Mouse (Mus musculus): ENCODE results near the gene Tmc6. TPM values are rescaled to one million over a fixed set of nuclear protein-coding genes. Genes with fewer than 3 reads are reported as not detected.
"Not testable (repeated sequence)": the region's sequence is repeated elsewhere in the genome, so short reads cannot be mapped to it uniquely, and the experiment has no call there.

The Tmc6 gene
- polyA plus RNA-seq, 1 experiment from 2014 or later = 24.7 TPM

DNA sequence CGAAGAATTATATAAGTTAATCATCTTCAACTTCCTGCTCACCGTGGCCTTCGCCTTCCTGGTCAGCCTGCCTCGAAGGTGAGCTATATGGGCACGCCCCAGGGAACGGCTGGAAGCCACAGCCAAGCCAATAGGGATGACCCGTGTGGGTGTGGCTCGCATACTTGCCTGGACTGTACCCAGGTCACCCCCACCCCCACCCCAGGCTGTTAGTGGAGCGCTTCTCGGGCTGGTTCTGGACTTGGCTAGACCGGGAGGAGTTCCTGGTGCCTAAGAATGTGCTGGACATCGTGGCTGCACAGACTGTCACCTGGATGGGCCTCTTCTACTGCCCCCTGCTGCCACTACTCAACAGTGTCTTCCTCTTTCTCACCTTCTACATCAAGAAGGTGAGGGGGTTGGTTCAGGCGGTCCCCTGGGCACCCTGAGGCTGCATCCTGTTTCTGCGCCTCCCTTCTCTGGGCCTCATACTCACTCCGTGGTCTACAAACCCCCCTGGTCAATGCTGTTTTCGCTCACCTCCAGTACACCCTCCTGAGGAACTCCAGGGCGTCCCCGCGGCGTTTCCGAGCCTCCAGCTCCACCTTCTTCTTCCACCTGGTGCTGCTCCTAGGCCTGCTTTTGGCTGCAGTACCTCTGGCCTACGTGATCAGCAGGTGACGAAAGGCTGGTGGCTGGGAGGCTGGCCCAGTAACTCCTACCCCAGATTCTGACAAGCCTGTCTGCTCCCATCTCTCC is 8.9 kb upstream of the Tmc6 start:
- peak overlapping the region; percentile 10; the same call in 1 of the 2 replicates for H3K4me3 ChIP-seq
- peak overlapping the region; percentile 50 for H3K4me2 ChIP-seq
- H3K36me3 ChIP-seq = no peaks in the 10 kb centered on the region
- 29% methylated on average over 23 of the region's 23 CpGs for WGBS
- no peak overlapping the region for H3K9ac ChIP-seq
- H3K27me3 ChIP-seq = no peaks in the 10 kb centered on the region
- peaks cover 20% of the 10 kb centered on the region for H3K4me1 ChIP-seq
- ATAC-seq (ENCODE audit: borderline replicate concordance, extremely low read depth, low FRiP score, low TSS enrichment) = peak; percentile 10; the same call in 1 of the 2 replicates
- H3K27ac ChIP-seq = no peak overlapping the region
- no peaks in the 10 kb centered on the region for H3K9me3 ChIP-seq

GRCm38 (mm10) chr11:117790286-117790685 is 8.3 kb upstream of the Tmc6 start:
- Histone ChIP-seq H3K4me3 (peak overlapping the region; percentile 10; the same call in 1 of the 2 replicates), H3K27ac (no peak overlapping the region), H3K27me3 (no peaks in the 10 kb centered on the region), H3K4me1 (peaks cover 20% of the 10 kb centered on the region), H3K9me3 (no peaks in the 10 kb centered on the region), H3K4me2 (peak overlapping the region; percentile 50), H3K36me3 (no peaks in the 10 kb centered on the region), H3K9ac (no peak overlapping the region)
- peak; percentile 24; the same call in 1 of the 2 replicates for ATAC-seq (ENCODE audit: borderline replicate concordance, extremely low read depth, low FRiP score, low TSS enrichment)
- 6% methylated on average over 14 of the region's 14 CpGs for WGBS

DNA sequence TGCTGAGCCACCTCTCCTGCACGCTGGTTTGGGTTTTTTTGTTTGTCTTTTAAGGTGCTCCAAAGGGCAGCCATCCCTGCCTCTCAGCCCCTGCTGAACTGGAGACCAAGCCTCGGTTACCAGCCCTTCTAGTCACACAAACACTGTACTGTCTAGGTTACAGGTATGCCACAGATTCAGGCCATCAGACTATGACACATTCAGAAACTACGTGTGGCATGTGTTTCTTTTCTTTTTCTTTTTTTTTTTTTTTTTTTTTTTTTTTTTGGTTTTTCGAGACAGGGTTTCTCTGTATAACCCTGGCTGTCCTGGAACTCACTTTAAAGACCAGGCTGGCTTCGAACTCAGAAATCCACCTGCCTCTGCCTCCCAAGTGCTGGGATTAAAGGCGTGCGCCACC is 6.5 kb upstream of the Tmc6 start:
- H3K4me2 ChIP-seq; ATAC-seq (ENCODE audit: borderline replicate concordance, extremely low read depth, low FRiP score, low TSS enrichment); H3K9ac ChIP-seq; H3K9me3 ChIP-seq; H3K36me3 ChIP-seq; H3K4me3 ChIP-seq; H3K27me3 ChIP-seq; H3K27ac ChIP-seq: not testable (repeated sequence)
- H3K4me1 ChIP-seq = peaks cover 22% of the 10 kb centered on the region
- 72% methylated on average over 7 of the region's 7 CpGs for WGBS

- no peak overlapping the region for H3K27ac ChIP-seq
- H3K27me3 ChIP-seq = no peaks in the 10 kb centered on the region
- H3K4me3 ChIP-seq = no peak overlapping the region
- H3K9me3 ChIP-seq = no peaks in the 10 kb centered on the region
- ATAC-seq (ENCODE audit: borderline replicate concordance, extremely low read depth, low FRiP score, low TSS enrichment) = no peak
- no peaks in the 10 kb centered on the region for H3K36me3 ChIP-seq
- no peak overlapping the region for H3K9ac ChIP-seq
- 17% methylated on average over 10 of the region's 10 CpGs for WGBS
- no peak overlapping the region for H3K4me2 ChIP-seq
- peaks cover 30% of the 10 kb centered on the region for H3K4me1 ChIP-seq
These were observed 4.3 kb upstream of the Tmc6 start for GRCm38 (mm10) chr11:117786294-117786693.

DNA sequence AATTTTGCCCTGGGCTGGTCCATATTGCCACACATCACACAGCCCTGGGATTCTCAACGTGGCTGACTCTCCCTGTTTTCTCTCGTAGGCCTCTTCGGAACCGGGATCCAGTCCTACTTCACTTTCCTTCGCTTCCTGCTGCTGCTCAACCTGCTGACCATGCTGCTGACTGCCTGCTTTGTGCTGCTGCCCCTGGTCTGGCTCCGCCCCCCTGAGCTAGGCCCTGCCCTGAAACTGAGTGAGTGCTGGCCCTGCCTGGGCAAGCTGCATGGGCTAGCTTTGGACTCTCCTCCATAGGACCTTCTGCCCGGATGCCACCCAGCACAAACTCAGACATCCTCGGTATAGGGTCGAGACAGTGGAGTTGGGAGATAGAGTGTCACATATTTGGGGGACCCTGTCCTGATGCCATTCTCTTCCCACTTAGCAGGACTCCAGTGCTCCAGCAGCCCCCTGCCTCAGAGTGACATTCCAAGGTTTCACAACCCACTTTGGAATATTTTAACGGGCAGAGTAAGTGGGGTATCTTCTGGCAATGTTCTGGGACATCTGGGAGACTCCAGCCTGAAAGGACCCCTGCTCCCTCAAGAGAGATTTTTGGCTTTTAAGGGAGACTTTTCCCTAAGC is 1.8 kb upstream of the Tmc6 start:
- Histone ChIP-seq H3K27ac (no peak overlapping the region), H3K9me3 (no peaks in the 10 kb centered on the region), H3K4me1 (peaks cover 48% of the 10 kb centered on the region), H3K27me3 (no peaks in the 10 kb centered on the region), H3K4me2 (peak overlapping the region; percentile 98), H3K4me3 (peak overlapping the region; percentile 54), H3K9ac (no peak overlapping the region; the same call in 1 of the 2 replicates), H3K36me3 (no peaks in the 10 kb centered on the region)
- WGBS = 43% methylated on average over 10 of the region's 10 CpGs
- no peak; the same call in 1 of the 2 replicates for ATAC-seq (ENCODE audit: borderline replicate concordance, extremely low read depth, low FRiP score, low TSS enrichment)

GRCm38 (mm10) chr11:117783089-117783488 is 1.1 kb upstream of the Tmc6 start:
- Histone ChIP-seq H3K9me3 (no peaks in the 10 kb centered on the region), H3K27me3 (no peaks in the 10 kb centered on the region), H3K4me3 (peak overlapping the region; percentile 54), H3K36me3 (no peaks in the 10 kb centered on the region), H3K4me2 (peak overlapping the region; percentile 98), H3K27ac (peak overlapping the region; percentile 88), H3K4me1 (peaks cover 51% of the 10 kb centered on the region), H3K9ac (peak overlapping the region; percentile 32)
- WGBS = 4% methylated on average over 31 of the region's 31 CpGs
- 0 out of 2 replicates have a peak, but pooled peaks have one; percentile 17 for ATAC-seq (ENCODE audit: borderline replicate concordance, extremely low read depth, low FRiP score, low TSS enrichment)

DNA sequence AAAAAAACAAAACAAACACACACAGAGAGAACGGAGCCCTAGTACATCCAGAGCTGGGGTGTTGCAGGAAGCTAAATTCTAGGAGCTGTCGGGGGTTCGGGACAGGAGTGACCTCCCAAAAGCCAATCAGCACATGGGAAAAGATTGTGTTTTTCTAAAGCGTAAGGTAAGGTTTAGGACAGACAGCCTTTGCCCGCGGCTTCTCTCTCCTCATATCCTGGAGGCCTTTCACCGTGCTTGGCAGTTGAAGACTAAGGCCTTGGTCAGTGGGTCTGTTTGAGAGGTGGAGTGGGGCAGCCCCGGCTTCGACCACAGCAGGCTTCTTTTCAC is 672 bp upstream of the Tmc6 start:
- Histone ChIP-seq H3K9ac (peak overlapping the region; percentile 32; the same call in 1 of the 2 replicates), H3K4me3 (peak overlapping the region; percentile 54), H3K9me3 (no peaks in the 10 kb centered on the region), H3K4me1 (peaks cover 51% of the 10 kb centered on the region), H3K27me3 (no peaks in the 10 kb centered on the region), H3K36me3 (no peaks in the 10 kb centered on the region), H3K27ac (peak overlapping the region; percentile 88), H3K4me2 (peak overlapping the region; percentile 98)
- ATAC-seq (ENCODE audit: borderline replicate concordance, extremely low read depth, low FRiP score, low TSS enrichment) = no peak
- 40% methylated on average over 9 of the region's 9 CpGs for WGBS

GRCm38 (mm10) chr11:117781199-117781821 is 688 bp downstream of the Tmc6 start:
- Histone ChIP-seq H3K9me3 (no peaks in the 10 kb centered on the region), H3K9ac (peak overlapping the region; percentile 24; the same call in 1 of the 2 replicates), H3K4me2 (peak overlapping the region; percentile 98), H3K27me3 (no peaks in the 10 kb centered on the region), H3K27ac (peak overlapping the region; percentile 88), H3K4me3 (peak overlapping the region; percentile 54), H3K36me3 (no peaks in the 10 kb centered on the region), H3K4me1 (peaks cover 56% of the 10 kb centered on the region)
- 10% methylated on average over 18 of the region's 18 CpGs for WGBS
- ATAC-seq (ENCODE audit: borderline replicate concordance, extremely low read depth, low FRiP score, low TSS enrichment) = no peak

DNA sequence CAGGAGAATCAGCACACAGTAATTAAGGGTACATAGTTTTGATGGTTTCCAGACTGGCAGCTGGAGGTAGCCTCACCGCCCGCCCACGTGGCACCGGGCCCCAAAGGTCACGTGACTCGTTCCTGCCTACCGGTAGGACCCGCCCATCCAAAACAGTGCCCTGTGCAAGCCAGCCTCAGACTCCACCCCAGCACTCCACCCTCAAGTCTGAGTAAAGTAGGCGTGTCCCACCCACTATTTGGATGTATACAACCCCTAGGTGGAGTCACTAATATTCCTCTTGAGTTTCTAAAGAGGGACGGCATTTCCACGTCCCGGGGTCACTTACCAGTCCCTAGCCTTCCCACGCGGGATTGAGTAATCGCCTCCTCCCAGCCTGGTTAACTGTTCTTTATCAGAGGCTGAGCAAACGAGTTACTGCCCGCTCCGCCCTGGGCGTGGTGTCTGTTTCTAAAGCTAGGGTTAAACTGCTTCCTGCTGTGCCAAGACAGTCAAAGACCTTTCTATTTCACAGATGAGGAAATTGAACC is 1.4 kb downstream of the Tmc6 start:
- ATAC-seq (ENCODE audit: borderline replicate concordance, extremely low read depth, low FRiP score, low TSS enrichment) = peak; percentile 65
- H3K4me2 ChIP-seq = peak overlapping the region; percentile 98
- peaks cover 56% of the 10 kb centered on the region for H3K4me1 ChIP-seq
- no peaks in the 10 kb centered on the region for H3K9me3 ChIP-seq
- no peaks in the 10 kb centered on the region for H3K36me3 ChIP-seq
- whole genome bisulfite sequencing = 1% methylated on average over 19 of the region's 19 CpGs
- H3K27ac ChIP-seq = peak overlapping the region; percentile 88
- peak overlapping the region; percentile 49 for H3K9ac ChIP-seq
- peak overlapping the region; percentile 54 for H3K4me3 ChIP-seq
- H3K27me3 ChIP-seq = no peaks in the 10 kb centered on the region

DNA sequence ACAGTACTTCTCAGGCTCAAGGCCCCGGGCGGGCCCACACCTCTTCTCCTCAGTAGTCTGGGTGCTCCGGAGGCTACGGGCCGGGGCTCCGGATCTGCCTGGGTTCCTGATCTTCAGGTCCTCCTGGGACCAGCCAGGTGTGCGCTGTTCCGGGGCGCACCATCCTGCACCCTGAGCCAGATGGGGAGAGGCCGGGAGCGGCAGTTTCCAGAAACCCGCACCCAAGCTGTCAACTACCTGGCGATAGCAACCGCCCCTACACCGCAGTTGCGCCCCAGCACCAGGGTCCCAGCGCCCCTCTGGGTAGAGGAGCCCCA is 1.8 kb downstream of the Tmc6 start:
- H3K4me1 ChIP-seq = peaks cover 56% of the 10 kb centered on the region
- peak overlapping the region; percentile 88 for H3K27ac ChIP-seq
- H3K4me3 ChIP-seq = peak overlapping the region; percentile 54
- no peak for ATAC-seq (ENCODE audit: borderline replicate concordance, extremely low read depth, low FRiP score, low TSS enrichment)
- WGBS = under 1% methylated on average over 17 of the region's 17 CpGs
- H3K9ac ChIP-seq = peak overlapping the region; percentile 49
- H3K27me3 ChIP-seq = no peaks in the 10 kb centered on the region
- no peaks in the 10 kb centered on the region for H3K9me3 ChIP-seq
- H3K36me3 ChIP-seq = no peaks in the 10 kb centered on the region
- H3K4me2 ChIP-seq = peak overlapping the region; percentile 98

GRCm38 (mm10) chr11:117779434-117780198 is 2.4 kb downstream of the Tmc6 start:
- WGBS = 1% methylated on average over 38 of the region's 38 CpGs
- peak; percentile 35 for ATAC-seq (ENCODE audit: borderline replicate concordance, extremely low read depth, low FRiP score, low TSS enrichment)
- H3K27me3 ChIP-seq = no peaks in the 10 kb centered on the region
- H3K36me3 ChIP-seq = no peaks in the 10 kb centered on the region
- H3K9ac ChIP-seq = peak overlapping the region; percentile 49
- H3K9me3 ChIP-seq = no peaks in the 10 kb centered on the region
- H3K4me1 ChIP-seq = peaks cover 56% of the 10 kb centered on the region
- peak overlapping the region; percentile 88 for H3K27ac ChIP-seq
- peak overlapping the region; percentile 54 for H3K4me3 ChIP-seq
- H3K4me2 ChIP-seq = peak overlapping the region; percentile 98

Measured in lung, embryonic 15.5 days (tissue).